Mouse (Mus musculus) ES-Bruce4 (cell line): ENCODE data around the gene Ghr. TPM values are rescaled to one million over a fixed set of nuclear protein-coding genes. Genes with fewer than 3 reads are reported as not detected.

Experiments used
- H3K27ac ChIP-seq: 2 replicates; pipeline ENCODE4 v1.5.1; 2012; ENCODE audit warnings: low read length, inconsistent platforms; ENCODE audit not compliant: insufficient read depth
- H3K27me3 ChIP-seq: 2 replicates; pipeline ENCODE4 v1.6.1; 2012; ENCODE audit warnings: mild to moderate bottlenecking, low read length, inconsistent platforms; ENCODE audit not compliant: control insufficient read depth, poor library complexity, insufficient read depth, severe bottlenecking
- H3K36me3 ChIP-seq: 2 replicates; pipeline ENCODE4 v1.6.1; 2012; ENCODE audit warnings: inconsistent platforms, mild to moderate bottlenecking, low read length, moderate library complexity; ENCODE audit not compliant: control insufficient read depth, poor library complexity, insufficient read depth, severe bottlenecking
- H3K4me1 ChIP-seq: one replicate; pipeline ENCODE4 v1.8.1; 2011; ENCODE audit warnings: low read length; ENCODE audit not compliant: control insufficient read depth, insufficient read depth
- H3K4me3 ChIP-seq: 2 replicates; pipeline ENCODE4 v1.5.1; 2011; ENCODE audit warnings: low read depth, mild to moderate bottlenecking, low read length
- H3K9ac ChIP-seq: 2 replicates; pipeline ENCODE4 v1.6.1; 2012; ENCODE audit warnings: low read depth, mild to moderate bottlenecking, inconsistent platforms; ENCODE audit not compliant: poor library complexity, severe bottlenecking
- H3K9me3 ChIP-seq: replicated peaks from 2 replicates; pipeline ENCODE4 v1.6.1; 2012; ENCODE audit warnings: mild to moderate bottlenecking, low read length, inconsistent platforms; ENCODE audit not compliant: control insufficient read depth, poor library complexity, insufficient read depth, severe bottlenecking
- CTCF ChIP-seq: IDR thresholded peaks from one replicate; pipeline ENCODE4 v1.8.1; 2011; ENCODE audit warnings: low read depth, low read length
- EP300 ChIP-seq: IDR thresholded peaks from 2 replicates; pipeline ENCODE4 v1.6.1; 2011; ENCODE audit warnings: low read depth, low read length; ENCODE audit not compliant: insufficient read depth
- POLR2A ChIP-seq: IDR thresholded peaks from one replicate; pipeline ENCODE4 v1.8.1; 2011; ENCODE audit warnings: low read length; ENCODE audit not compliant: insufficient read depth
- polyA plus RNA-seq: library from polyadenylated mRNA; stranded (reverse); fragments of >200 nt; gene quantifications from 2 replicates; pipeline ENCODE4 v1.2.4, GENCODE M21; 2011; ENCODE audit warnings: low read depth; ENCODE audit not compliant: missing spikeins, insufficient read depth, insufficient read length

Ghr gene
- polyA plus RNA-seq, 1 experiment = 40.5 TPM

DNA sequence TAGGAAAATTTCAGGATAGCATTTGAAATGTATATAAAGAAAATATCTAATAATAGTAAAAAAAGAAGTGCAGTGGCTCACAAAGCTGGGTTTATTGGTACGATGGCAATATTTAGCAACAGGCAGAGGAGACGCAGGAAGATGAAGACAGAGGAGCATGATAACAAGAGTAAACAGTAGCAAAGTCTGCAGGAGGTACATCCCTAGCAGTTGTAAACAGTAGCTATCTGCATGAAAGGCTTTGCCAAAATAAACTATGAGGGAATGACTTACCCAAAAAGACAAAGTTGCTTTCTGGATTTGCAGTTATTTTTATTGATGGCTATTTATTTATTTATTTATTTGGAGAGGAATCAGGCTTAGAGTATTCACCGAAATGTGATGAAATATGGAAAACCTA lies 92.4 kb downstream of the Ghr start:
- Histone ChIP-seq H3K27me3 (no peaks in the 10 kb centered on the region), H3K27ac (no peak overlapping the region)
- TF ChIP-seq EP300 (no peak), POLR2A (no peak), CTCF (no peak)

DNA sequence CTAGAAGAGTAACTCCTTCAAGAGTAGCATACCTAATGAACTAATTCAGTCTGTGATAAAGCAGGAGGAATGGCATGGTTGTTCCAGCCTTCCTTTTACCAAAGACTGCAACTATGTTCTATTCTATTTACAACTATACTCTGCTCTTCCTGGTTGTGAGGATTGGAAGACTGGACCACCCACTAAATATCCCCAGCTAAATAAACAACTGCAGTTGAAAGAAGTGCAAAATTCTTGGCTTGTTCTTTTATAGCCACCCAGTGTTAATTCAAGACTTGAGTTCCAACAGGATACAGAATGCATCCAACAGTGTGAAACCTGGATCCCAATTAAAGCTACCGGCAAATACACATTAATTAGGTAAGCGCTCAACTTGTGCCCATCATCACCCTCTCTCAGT lies 93.3 kb downstream of the Ghr start:
- Histone ChIP-seq H3K4me3 (no peak overlapping the region), H3K9me3 (no peaks in the 10 kb centered on the region), H3K27me3 (no peaks in the 10 kb centered on the region), H3K27ac (no peak overlapping the region), H3K4me1 (no peaks in the 10 kb centered on the region), H3K9ac (no peak overlapping the region), H3K36me3 (no peaks in the 10 kb centered on the region)
- TF ChIP-seq POLR2A (no peak), EP300 (no peak), CTCF (no peak)

More for the DNA sequence above, 92.4 kb downstream of the Ghr start:
- no peaks in the 10 kb centered on the region for H3K36me3 ChIP-seq
- H3K4me1 ChIP-seq = no peaks in the 10 kb centered on the region
- no peak overlapping the region for H3K4me3 ChIP-seq
- H3K9ac ChIP-seq = no peak overlapping the region
- no peaks in the 10 kb centered on the region for H3K9me3 ChIP-seq

DNA sequence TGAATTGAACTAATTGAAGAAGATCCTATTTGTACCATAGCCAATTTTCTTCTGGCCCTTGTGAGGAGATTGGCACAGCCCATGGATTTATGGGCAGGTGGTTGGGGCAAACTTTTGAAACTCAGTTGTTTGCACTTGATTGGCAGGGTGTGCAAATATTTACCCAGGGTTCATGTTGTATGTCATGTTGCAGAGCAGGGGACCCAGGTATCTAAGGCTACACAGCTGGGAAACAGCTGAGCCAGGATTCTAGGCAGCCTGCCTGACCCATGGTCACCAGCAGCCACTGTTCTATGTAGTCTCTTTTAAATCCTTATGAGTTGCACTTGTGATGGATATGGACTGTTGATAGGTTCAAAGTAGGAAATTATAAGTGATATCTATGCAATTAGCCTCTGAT lies 94.1 kb downstream of the Ghr start:
- no peaks in the 10 kb centered on the region for H3K36me3 ChIP-seq
- H3K9me3 ChIP-seq = no peaks in the 10 kb centered on the region
- no peaks in the 10 kb centered on the region for H3K27me3 ChIP-seq
- H3K9ac ChIP-seq = no peak overlapping the region
- no peak overlapping the region for H3K27ac ChIP-seq
- no peak for TF ChIP-seq CTCF
- no peak for TF ChIP-seq POLR2A
- no peak for TF ChIP-seq EP300
- no peaks in the 10 kb centered on the region for H3K4me1 ChIP-seq
- no peak overlapping the region for H3K4me3 ChIP-seq

DNA sequence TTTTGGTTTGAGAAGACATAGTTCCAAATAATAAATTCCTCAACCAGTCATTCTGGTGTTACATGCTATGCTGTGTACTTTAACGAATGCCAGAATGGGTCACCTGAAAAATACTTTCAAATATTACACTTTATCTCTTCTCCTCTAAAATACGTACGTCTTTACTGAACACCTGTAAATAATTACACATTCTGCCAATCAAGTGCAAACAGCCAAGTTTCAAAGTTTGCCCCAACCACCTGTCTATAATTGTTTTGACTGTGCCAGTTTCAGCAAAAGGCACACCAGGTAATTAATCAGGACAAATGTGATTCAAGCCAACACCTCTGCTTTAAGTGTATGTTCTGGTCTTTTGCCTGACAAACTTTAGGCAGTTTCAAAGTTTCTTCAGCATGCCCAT lies 94.7 kb downstream of the Ghr start:
- Histone ChIP-seq H3K9me3 (no peaks in the 10 kb centered on the region), H3K4me1 (no peaks in the 10 kb centered on the region), H3K27ac (no peak overlapping the region), H3K9ac (no peak overlapping the region), H3K27me3 (no peaks in the 10 kb centered on the region), H3K36me3 (no peaks in the 10 kb centered on the region), H3K4me3 (no peak overlapping the region)
- TF ChIP-seq CTCF (no peak), EP300 (no peak), POLR2A (no peak)

DNA sequence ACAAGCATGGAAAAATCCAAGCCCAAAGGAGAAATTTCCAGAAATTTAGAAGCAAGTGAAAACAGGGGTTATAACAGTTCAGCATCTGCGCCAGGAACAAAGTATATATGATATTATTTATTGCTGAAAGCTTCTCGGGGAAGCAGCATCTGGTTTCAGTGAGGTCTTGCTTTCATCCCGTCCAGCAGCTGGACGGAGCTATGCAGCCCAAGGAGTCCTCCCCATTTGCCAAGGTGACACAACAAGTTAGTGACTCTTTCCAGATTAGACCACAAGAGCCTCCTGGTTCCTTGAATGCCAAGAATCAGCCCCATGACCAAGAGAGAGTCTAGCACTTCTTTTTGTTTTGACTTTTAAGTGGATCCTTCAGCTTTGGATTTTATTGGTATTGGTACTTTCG lies 96.6 kb downstream of the Ghr start:
- no peak overlapping the region for H3K4me3 ChIP-seq
- no peak overlapping the region for H3K27ac ChIP-seq
- H3K4me1 ChIP-seq = no peaks in the 10 kb centered on the region
- no peaks in the 10 kb centered on the region for H3K9me3 ChIP-seq
- no peak for TF ChIP-seq EP300
- TF ChIP-seq POLR2A = no peak
- TF ChIP-seq CTCF = no peak
- H3K36me3 ChIP-seq = no peaks in the 10 kb centered on the region
- H3K27me3 ChIP-seq = no peaks in the 10 kb centered on the region
- no peak overlapping the region for H3K9ac ChIP-seq

DNA sequence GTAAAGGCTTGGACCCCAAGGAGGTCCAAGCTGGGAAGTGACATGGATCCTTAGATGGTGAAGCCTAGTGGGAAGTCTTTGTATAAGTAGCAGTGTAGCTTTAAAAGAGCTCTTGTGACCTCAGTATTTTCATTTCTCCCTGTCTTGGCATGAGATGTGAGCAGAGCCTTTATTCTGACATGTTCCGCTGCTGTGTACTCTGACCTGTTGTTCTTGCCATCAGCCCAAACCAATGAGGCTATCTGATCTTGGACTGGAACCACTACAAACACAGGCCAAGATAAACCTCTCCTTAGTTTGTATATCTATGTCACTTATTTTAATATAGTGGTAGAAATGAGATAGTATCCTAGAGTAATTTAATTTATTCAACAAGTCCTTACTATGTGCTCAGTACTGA lies 97.9 kb downstream of the Ghr start:
- H3K36me3 ChIP-seq = no peaks in the 10 kb centered on the region
- TF ChIP-seq POLR2A (no peak), EP300 (no peak), CTCF (no peak)
- no peak overlapping the region for H3K4me3 ChIP-seq
- H3K9me3 ChIP-seq = no peaks in the 10 kb centered on the region
- no peak overlapping the region for H3K27ac ChIP-seq
- no peaks in the 10 kb centered on the region for H3K4me1 ChIP-seq
- H3K27me3 ChIP-seq = no peaks in the 10 kb centered on the region
- H3K9ac ChIP-seq = no peak overlapping the region

DNA sequence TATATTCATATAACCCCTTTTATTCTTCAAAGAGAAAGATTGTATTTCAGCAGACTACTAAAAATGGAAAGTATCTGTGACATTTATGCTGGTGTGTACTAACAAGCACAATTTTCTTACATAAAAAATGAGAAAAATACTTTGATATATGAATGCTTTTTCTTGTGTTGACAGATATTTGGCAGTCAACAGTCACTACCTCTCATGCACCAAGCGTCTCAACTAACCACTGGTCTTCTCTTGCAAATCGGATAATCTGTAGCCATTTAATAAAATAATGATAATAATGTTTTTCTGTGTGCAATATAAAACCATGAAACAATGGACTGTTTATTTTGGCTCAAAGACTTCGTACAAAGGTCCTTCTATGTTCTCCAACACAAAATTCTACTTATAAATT lies 99.8 kb downstream of the Ghr start:
- no peaks in the 10 kb centered on the region for H3K9me3 ChIP-seq
- no peak overlapping the region for H3K27ac ChIP-seq
- no peaks in the 10 kb centered on the region for H3K27me3 ChIP-seq
- no peak overlapping the region for H3K4me3 ChIP-seq
- no peak overlapping the region for H3K9ac ChIP-seq
- H3K4me1 ChIP-seq = no peaks in the 10 kb centered on the region
- H3K36me3 ChIP-seq = no peaks in the 10 kb centered on the region
- TF ChIP-seq CTCF (no peak), POLR2A (no peak), EP300 (no peak)
